Mouse (Mus musculus) thymus, adult 18-20 months (tissue): Measurements from ENCODE around the gene Ptch1.

ENCODE experiments used
- DNase-seq, 2 experiments: peaks; one replicate each; pipeline ENCODE4 v3.0.0; 2022; ENCODE audit warnings: mixed read lengths in 2 of 2

The Ptch1 gene

DNA sequence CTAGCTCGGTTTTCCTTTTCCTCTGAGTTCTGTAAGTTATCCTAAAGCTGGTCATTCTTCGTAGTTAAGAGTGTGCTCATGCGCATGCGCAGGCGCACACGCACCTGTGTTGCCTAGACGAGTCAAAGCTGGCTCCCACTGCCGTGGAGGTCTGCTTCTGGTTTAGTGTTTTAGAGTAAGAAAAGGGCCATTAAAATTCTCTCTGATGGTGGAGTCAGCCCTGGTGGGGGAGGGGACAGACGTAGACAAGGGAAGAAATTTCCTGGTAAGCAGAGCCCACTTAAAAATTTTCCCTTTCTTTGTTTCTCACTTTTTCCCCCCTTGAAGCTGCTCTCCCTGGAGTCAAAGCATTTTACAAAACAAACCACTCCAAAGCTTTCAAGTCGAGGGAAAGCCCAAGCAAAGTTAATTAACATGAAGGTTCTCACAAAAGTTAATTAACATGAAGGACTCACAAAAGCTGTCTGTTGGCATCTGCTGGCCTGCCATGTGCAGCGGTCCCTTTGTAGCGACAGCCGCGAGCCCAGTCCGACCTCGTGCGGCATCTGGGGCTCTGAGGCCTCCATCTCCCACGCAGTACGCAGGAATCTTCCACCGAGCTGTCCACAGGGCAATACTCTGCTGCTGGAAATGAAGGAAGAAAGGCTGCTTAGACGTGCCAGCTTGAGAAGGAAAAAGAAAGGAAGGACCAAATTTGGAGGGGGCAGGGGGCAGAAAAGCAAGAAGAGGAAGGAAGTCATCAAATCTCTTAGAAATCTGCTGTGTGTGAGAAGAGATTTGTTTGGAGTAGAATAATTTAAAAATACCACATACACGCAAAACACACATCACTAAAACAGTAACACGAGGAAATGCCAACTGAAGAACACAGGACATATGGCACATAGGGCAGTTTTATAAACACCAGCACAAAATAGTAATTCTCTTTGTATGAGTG, 76.5 kb downstream of the Ptch1 start, which contains the start of gene Fancc:
Fancc (minus strand) TSS at position 633 of the 937 bp plus-strand sequence.
- DNase-seq, result no peak

- no peak for DNase-seq
Observed at GRCm38 (mm10) chr13:63487707-63488042, 85.7 kb downstream of the Ptch1 start.

- no peak for DNase-seq
Observed at GRCm38 (mm10) chr13:63486791-63487706, 86.3 kb downstream of the Ptch1 start.

- no peak for DNase-seq
Observed at GRCm38 (mm10) chr13:63475356-63475755, 98.0 kb downstream of the Ptch1 start.
